Mouse (Mus musculus): ENCODE results near the gene S100a7a. TPM values are rescaled to one million over a fixed set of nuclear protein-coding genes. Genes with fewer than 3 reads are reported as not detected.

Gene S100a7a
- polyA plus RNA-seq, 1 experiment, result 0.14 TPM

DNA sequence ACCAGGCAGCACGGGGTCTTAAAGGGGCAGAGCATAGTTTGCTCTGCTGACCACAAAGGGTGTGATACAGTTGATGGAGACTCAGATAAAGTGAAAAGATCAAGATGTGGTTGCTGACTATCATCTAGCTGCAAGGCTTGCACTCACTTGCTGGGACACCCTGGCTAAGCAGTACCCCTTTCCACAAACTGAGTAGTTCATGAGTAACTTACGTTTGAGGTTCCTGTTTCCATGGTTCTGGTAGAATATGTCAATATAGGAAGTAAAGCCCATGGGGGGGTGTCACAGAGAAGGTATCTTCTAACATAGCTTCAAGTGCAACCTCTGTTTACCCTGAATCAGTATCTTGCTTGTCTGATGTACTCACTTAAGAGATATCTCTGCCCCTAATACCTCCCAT lies 39.7 kb downstream of the S100a7a start:
- WGBS, result 62% methylated on average over 2 of the region's 2 CpGs
- DNase-seq (ENCODE audit: low read depth, low spot score), result no peak

DNA sequence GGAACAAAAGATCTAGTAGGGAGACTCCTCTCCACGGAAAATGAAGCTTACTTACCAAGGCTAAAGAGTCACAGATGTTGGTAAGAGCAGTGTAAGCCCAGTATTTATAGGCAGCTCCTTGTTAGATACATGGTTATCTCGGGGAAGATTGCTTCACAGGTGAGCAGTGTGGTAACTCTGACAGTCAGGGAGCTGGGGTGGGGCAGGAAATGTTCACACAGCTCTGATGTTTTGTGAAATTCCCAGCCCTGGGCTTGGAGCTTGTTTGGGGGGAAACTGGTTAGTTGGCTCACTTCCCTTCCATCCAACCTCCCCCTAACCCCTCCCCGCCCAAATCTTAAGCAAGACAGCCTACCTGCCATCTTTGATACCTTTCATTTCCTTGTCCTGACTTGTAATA lies 41.8 kb downstream of the S100a7a start, which contains the start of gene S100a9:
Gene S100a9, minus strand, starts transcription at position 109 of the 400 bp plus-strand sequence.
- 41% methylated on average over 3 of the region's 3 CpGs for WGBS

DNA sequence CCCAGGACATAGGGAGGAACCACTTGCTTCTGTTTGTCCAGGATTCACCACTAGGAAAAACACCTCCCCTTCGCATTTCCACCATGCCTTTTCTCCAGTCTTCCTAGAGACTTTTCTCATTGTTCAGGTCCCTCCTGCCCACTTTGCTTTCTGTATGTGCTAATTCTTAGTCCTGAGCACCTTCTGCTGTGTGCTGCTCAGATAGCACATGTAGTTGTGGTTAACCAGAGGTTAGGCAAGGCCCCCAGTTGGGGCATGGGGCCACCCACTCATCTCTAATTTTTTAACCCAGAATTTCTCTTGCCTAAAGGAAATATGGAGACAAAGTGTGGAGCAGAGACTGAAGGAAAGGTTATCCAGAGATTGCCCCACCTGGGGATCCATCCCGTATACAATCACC lies 48.4 kb downstream of the S100a7a start:
- DNase-seq (ENCODE audit: low read depth, low spot score), result no peak
- 85% methylated on average over 2 of the region's 2 CpGs for WGBS

More for the DNA sequence above, 41.8 kb downstream of the S100a7a start, which contains the start of gene S100a9:
- DNase-seq (ENCODE audit: low read depth, low spot score), result no peak

Other genes starting within 250 kb of the S100a7a start
- gene Ints3, start 220.4 kb upstream of the S100a7a start, polyA plus RNA-seq (2012; rRNA removed), result 28.7 and 32.2 TPM in 2 replicates
- gene Npr1, start 188.2 kb upstream of the S100a7a start, polyA plus RNA-seq (2012; rRNA removed), result 6.1 and 10.1 TPM in 2 replicates
- 21.4 and 23.6 TPM in 2 replicates for gene Ilf2, start 177.9 kb upstream of the S100a7a start, polyA plus RNA-seq (2012; rRNA removed)
- gene Snapin, start 163.0 kb upstream of the S100a7a start, polyA plus RNA-seq (2012; rRNA removed), result 13.6 and 14.2 TPM in 2 replicates
- gene Chtop, start 144.5 kb upstream of the S100a7a start, polyA plus RNA-seq (2012; rRNA removed), result 35.2 and 38.0 TPM in 2 replicates
- 44.1 and 52.5 TPM in 2 replicates for gene S100a1, start 139.6 kb upstream of the S100a7a start, polyA plus RNA-seq (2012; rRNA removed)
- gene S100a13, start 139.6 kb upstream of the S100a7a start, polyA plus RNA-seq (2012; rRNA removed), result 36.9 and 50.0 TPM in 2 replicates
- gene S100a14, start 127.2 kb upstream of the S100a7a start, polyA plus RNA-seq (2012; rRNA removed), result 5.5 and 6.4 TPM in 2 replicates
- gene S100a16, start 116.8 kb upstream of the S100a7a start, polyA plus RNA-seq (2012; rRNA removed), result 75.2 and 122 TPM in 2 replicates
- 0.76 TPM in 1 of 2 replicates, not detected in the other for gene S100a3, start 93.4 kb upstream of the S100a7a start, polyA plus RNA-seq (2012; rRNA removed)
- gene S100a2, start 63.8 kb upstream of the S100a7a start, polyA plus RNA-seq (2012; rRNA removed), result not detected in 2 replicates
- not detected in 2 replicates for gene Gm42674, start 52.1 kb upstream of the S100a7a start, polyA plus RNA-seq (2012; rRNA removed)
- gene S100a4, start 50.2 kb upstream of the S100a7a start, polyA plus RNA-seq (2012; rRNA removed), result 8.3 and 8.7 TPM in 2 replicates
- not detected in 2 replicates for gene S100a5, start 45.5 kb upstream of the S100a7a start, polyA plus RNA-seq (2012; rRNA removed)
- gene S100a6, start 41.1 kb upstream of the S100a7a start, polyA plus RNA-seq (2012; rRNA removed), result 345 and 383 TPM in 2 replicates
- gene S100a8, start 15.0 kb downstream of the S100a7a start, polyA plus RNA-seq (2012; rRNA removed), result 0.97 TPM in 1 of 2 replicates, not detected in the other
- 0.63 and 0.80 TPM in 2 replicates for gene S100a9, start 41.7 kb downstream of the S100a7a start, polyA plus RNA-seq (2012; rRNA removed)
- not detected in 2 replicates for gene Pglyrp4, start 72.9 kb downstream of the S100a7a start, polyA plus RNA-seq (2012; rRNA removed)
- gene Gm5849, start 123.9 kb downstream of the S100a7a start, polyA plus RNA-seq (2012; rRNA removed), result not detected in 2 replicates